Mouse (Mus musculus) ES-Bruce4 (cell line): ENCODE measurements at regions not wholly inside any gene's neighbourhood (a gene's known extent, or its start where the extent isn't known, plus 50 kb on each side); places are given as distances from the start of the nearest gene placed in this dataset.

Source experiments
- CTCF ChIP-seq: IDR thresholded peaks from one replicate; pipeline ENCODE4 v1.8.1; 2011; ENCODE audit warnings: low read depth, low read length
- EP300 ChIP-seq: IDR thresholded peaks from 2 replicates; pipeline ENCODE4 v1.6.1; 2011; ENCODE audit warnings: low read depth, low read length; ENCODE audit not compliant: insufficient read depth
- POLR2A ChIP-seq: IDR thresholded peaks from one replicate; pipeline ENCODE4 v1.8.1; 2011; ENCODE audit warnings: low read length; ENCODE audit not compliant: insufficient read depth

DNA sequence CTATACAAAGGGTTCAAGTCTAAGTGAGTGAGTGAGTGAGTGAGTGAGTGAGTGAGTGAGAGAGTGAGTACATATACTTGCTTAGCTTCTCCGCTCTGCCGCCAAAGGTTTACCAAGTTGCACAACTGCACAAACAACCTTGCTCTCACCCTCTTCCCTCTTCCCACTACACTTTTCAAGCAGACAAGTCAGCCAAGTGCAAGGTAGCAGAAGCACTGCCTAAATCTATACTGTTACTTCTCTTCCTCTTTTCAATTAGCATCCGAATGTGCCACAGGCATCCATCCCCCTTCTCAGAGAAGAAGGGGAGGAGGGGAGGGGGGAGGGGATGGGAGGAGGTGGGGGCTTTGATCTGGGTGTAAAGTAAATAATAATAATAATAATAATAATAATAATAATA lies 80.4 kb upstream of the Paip1 start:
- TF ChIP-seq CTCF = no peak
- TF ChIP-seq POLR2A = no peak
- no peak for TF ChIP-seq EP300
